Mouse (Mus musculus): ENCODE results near the gene Crebl2.
A peak's percentile ranks its signal among the peaks of the same experiment; 100 is the strongest.

Gene Crebl2

GRCm38 (mm10) chr6:134829786-134830700, at the start of gene Crebl2:
Gene Crebl2, plus strand, starts transcription at chr6:134830154.
- DNase-seq, result peak; percentile 98 to 100

GRCm38 (mm10) chr6:134781494-134781913, 48.5 kb upstream of the Crebl2 start:
- peak; percentile 47 to 48 for DNase-seq

GRCm38 (mm10) chr6:134782900-134783299, 47.1 kb upstream of the Crebl2 start:
- DNase-seq, result no peak

GRCm38 (mm10) chr6:134786426-134786825, 43.5 kb upstream of the Crebl2 start:
- no peak for DNase-seq

GRCm38 (mm10) chr6:134789100-134789499, 40.9 kb upstream of the Crebl2 start:
- no peak for DNase-seq

- DNase-seq, result peak; percentile 70 to 72
Observed at GRCm38 (mm10) chr6:134791251-134792118, 38.5 kb upstream of the Crebl2 start.

GRCm38 (mm10) chr6:134792141-134793045, 37.6 kb upstream of the Crebl2 start, which contains the start of gene Dusp16:
Gene Dusp16, minus strand, starts transcription at chr6:134792625.
- peak; percentile 88 to 92 for DNase-seq

- DNase-seq, result no peak
Observed at GRCm38 (mm10) chr6:134793046-134793806, 36.7 kb upstream of the Crebl2 start.

GRCm38 (mm10) chr6:134793911-134794520, 35.9 kb upstream of the Crebl2 start:
- peak; percentile 86 to 92 for DNase-seq

GRCm38 (mm10) chr6:134796297-134796696, 33.7 kb upstream of the Crebl2 start:
- no peak for DNase-seq

- DNase-seq, result no peak
Observed at GRCm38 (mm10) chr6:134801483-134801882, 28.5 kb upstream of the Crebl2 start.

GRCm38 (mm10) chr6:134802641-134803043, 27.3 kb upstream of the Crebl2 start:
- DNase-seq, result no peak

GRCm38 (mm10) chr6:134804736-134805277, 25.1 kb upstream of the Crebl2 start:
- DNase-seq, result no peak

- DNase-seq, result no peak
Observed at GRCm38 (mm10) chr6:134806130-134806529, 23.8 kb upstream of the Crebl2 start.

- DNase-seq, result no peak
Observed at GRCm38 (mm10) chr6:134807091-134807490, 22.9 kb upstream of the Crebl2 start.

- no peak for DNase-seq
Observed at GRCm38 (mm10) chr6:134807794-134808193, 22.2 kb upstream of the Crebl2 start.

- no peak for DNase-seq
Observed at GRCm38 (mm10) chr6:134813066-134813465, 16.9 kb upstream of the Crebl2 start.

GRCm38 (mm10) chr6:134817051-134817928, 12.7 kb upstream of the Crebl2 start:
- DNase-seq, result no peak

GRCm38 (mm10) chr6:134819741-134820140, 10.2 kb upstream of the Crebl2 start:
- DNase-seq, result no peak

GRCm38 (mm10) chr6:134820411-134820810, 9.5 kb upstream of the Crebl2 start:
- no peak for DNase-seq
